Mouse (Mus musculus) T-cell, adult 2 months (primary cell): Measurements from ENCODE around the gene Cemip.

ENCODE experiments used
- DNase-seq: peaks from one replicate; pipeline ENCODE4 v3.0.0; 2022; ENCODE audit warnings: low spot score

Gene Cemip

GRCm38 (mm10) chr7:84096501-84096900, 10.2 kb upstream of the Cemip start:
- no peak for DNase-seq

GRCm38 (mm10) chr7:84090793-84091192, 4.5 kb upstream of the Cemip start:
- no peak for DNase-seq

GRCm38 (mm10) chr7:84089777-84090176, 3.5 kb upstream of the Cemip start:
- DNase-seq: no peak

- peak; percentile 39 for DNase-seq
Measured at GRCm38 (mm10) chr7:84088971-84089370, 2.7 kb upstream of the Cemip start.

GRCm38 (mm10) chr7:84088191-84088590, 1.9 kb upstream of the Cemip start:
- no peak for DNase-seq

- no peak for DNase-seq
Measured at GRCm38 (mm10) chr7:84085049-84085945, 1.0 kb downstream of the Cemip start.

- DNase-seq: no peak
Measured at GRCm38 (mm10) chr7:84077257-84078013, 8.9 kb downstream of the Cemip start.

- DNase-seq: no peak
Measured at GRCm38 (mm10) chr7:84074266-84074665, 12.0 kb downstream of the Cemip start.

GRCm38 (mm10) chr7:84073856-84074255, 12.4 kb downstream of the Cemip start:
- no peak for DNase-seq

- no peak for DNase-seq
Measured at GRCm38 (mm10) chr7:84068931-84069330, 17.4 kb downstream of the Cemip start.

GRCm38 (mm10) chr7:84059799-84060198, 26.5 kb downstream of the Cemip start:
- no peak for DNase-seq

- no peak for DNase-seq
Measured at GRCm38 (mm10) chr7:84055961-84056629, 30.2 kb downstream of the Cemip start.

- no peak for DNase-seq
Measured at GRCm38 (mm10) chr7:84053856-84054255, 32.4 kb downstream of the Cemip start.

GRCm38 (mm10) chr7:84051423-84051822, 34.9 kb downstream of the Cemip start:
- no peak for DNase-seq

GRCm38 (mm10) chr7:84045546-84045945, 40.8 kb downstream of the Cemip start:
- no peak for DNase-seq

- no peak for DNase-seq
Measured at GRCm38 (mm10) chr7:84044581-84045290, 41.6 kb downstream of the Cemip start.

GRCm38 (mm10) chr7:84042726-84043125, 43.6 kb downstream of the Cemip start:
- no peak for DNase-seq

- DNase-seq: no peak
Measured at GRCm38 (mm10) chr7:84039856-84040522, 46.3 kb downstream of the Cemip start.

GRCm38 (mm10) chr7:84038642-84039041, 47.7 kb downstream of the Cemip start:
- DNase-seq: no peak

GRCm38 (mm10) chr7:84032831-84033230, 53.5 kb downstream of the Cemip start:
- no peak for DNase-seq

- no peak for DNase-seq
Measured at GRCm38 (mm10) chr7:84029120-84029771, 57.1 kb downstream of the Cemip start.
